Mouse (Mus musculus): ENCODE results near the gene Gm49353. TPM values are rescaled to one million over a fixed set of nuclear protein-coding genes. Genes with fewer than 3 reads are reported as not detected.

The Gm49353 gene
- polyA plus RNA-seq, 1 experiment from 2014 or later: 0.25 TPM

- Histone ChIP-seq H3K36me3 (ENCODE audit: control insufficient read depth, insufficient read depth) (no peaks in the 10 kb centered on the region), H3K27ac (ENCODE audit: low read depth, low read length) (no peak overlapping the region), H3K4me2 (replicated peaks; ENCODE audit: low read depth) (no peak overlapping the region), H3K9me3 (ENCODE audit: control insufficient read depth) (no peaks in the 10 kb centered on the region), H3K9ac (ENCODE audit: low read depth, low read length) (no peak overlapping the region), H3K27me3 (replicated peaks; ENCODE audit: control insufficient read depth, insufficient read depth, low read length) (no peaks in the 10 kb centered on the region), H3K4me3 (ENCODE audit: low read depth, low read length) (no peak overlapping the region), H3K4me1 (replicated peaks; ENCODE audit: control insufficient read depth, insufficient read depth, low read length) (no peaks in the 10 kb centered on the region)
- no peak for ATAC-seq
- TF ChIP-seq CTCF (IDR thresholded peaks at IDR 0.05; ENCODE audit: low read depth): no peak
- WGBS: 53% methylated on average over 3 of the region's 3 CpGs
Observed at GRCm38 (mm10) chr10:29208735-29209134, 10.0 kb downstream of the Gm49353 start.

GRCm38 (mm10) chr10:29211453-29211852 lies 12.7 kb downstream of the Gm49353 start, which contains the start of gene 9330159F19Rik:
Gene 9330159F19Rik, plus strand, starts transcription at chr10:29211606.
- H3K27me3 ChIP-seq (replicated peaks; ENCODE audit: control insufficient read depth, insufficient read depth, low read length): no peaks in the 10 kb centered on the region
- H3K36me3 ChIP-seq (ENCODE audit: control insufficient read depth, insufficient read depth): no peaks in the 10 kb centered on the region
- H3K9ac ChIP-seq (ENCODE audit: low read depth, low read length): no peak within 1 kb of the TSS
- H3K4me2 ChIP-seq (replicated peaks; ENCODE audit: low read depth): no peak within 1 kb of the TSS
- H3K27ac ChIP-seq (ENCODE audit: low read depth, low read length): no peak within 1 kb of the TSS
- no peak for ATAC-seq
- H3K4me1 ChIP-seq (replicated peaks; ENCODE audit: control insufficient read depth, insufficient read depth, low read length): no peaks in the 10 kb centered on the region
- TF ChIP-seq CTCF (IDR thresholded peaks at IDR 0.05; ENCODE audit: low read depth): no peak
- no peaks in the 10 kb centered on the region for H3K9me3 ChIP-seq (ENCODE audit: control insufficient read depth)
- H3K4me3 ChIP-seq (ENCODE audit: low read depth, low read length): no peak within 1 kb of the TSS
- WGBS: 8% methylated on average over 4 of the region's 4 CpGs

- no peak for ATAC-seq
- 70% methylated on average over 3 of the region's 3 CpGs for WGBS
- no peak overlapping the region for H3K27ac ChIP-seq (ENCODE audit: low read depth, low read length)
- H3K9me3 ChIP-seq (ENCODE audit: control insufficient read depth): no peaks in the 10 kb centered on the region
- H3K9ac ChIP-seq (ENCODE audit: low read depth, low read length): no peak overlapping the region
- H3K4me3 ChIP-seq (ENCODE audit: low read depth, low read length): no peak overlapping the region
- no peaks in the 10 kb centered on the region for H3K27me3 ChIP-seq (replicated peaks; ENCODE audit: control insufficient read depth, insufficient read depth, low read length)
- H3K4me2 ChIP-seq (replicated peaks; ENCODE audit: low read depth): no peak overlapping the region
- no peaks in the 10 kb centered on the region for H3K4me1 ChIP-seq (replicated peaks; ENCODE audit: control insufficient read depth, insufficient read depth, low read length)
- H3K36me3 ChIP-seq (ENCODE audit: control insufficient read depth, insufficient read depth): no peaks in the 10 kb centered on the region
- TF ChIP-seq CTCF (IDR thresholded peaks at IDR 0.05; ENCODE audit: low read depth): no peak
Observed at GRCm38 (mm10) chr10:29213534-29214100, 14.9 kb downstream of the Gm49353 start.

- Histone ChIP-seq H3K4me1 (replicated peaks; ENCODE audit: control insufficient read depth, insufficient read depth, low read length) (no peaks in the 10 kb centered on the region), H3K27ac (ENCODE audit: low read depth, low read length) (no peak overlapping the region), H3K36me3 (ENCODE audit: control insufficient read depth, insufficient read depth) (no peaks in the 10 kb centered on the region), H3K9ac (ENCODE audit: low read depth, low read length) (no peak overlapping the region), H3K4me2 (replicated peaks; ENCODE audit: low read depth) (no peak overlapping the region), H3K9me3 (ENCODE audit: control insufficient read depth) (no peaks in the 10 kb centered on the region), H3K27me3 (replicated peaks; ENCODE audit: control insufficient read depth, insufficient read depth, low read length) (no peaks in the 10 kb centered on the region), H3K4me3 (ENCODE audit: low read depth, low read length) (no peak overlapping the region)
- TF ChIP-seq CTCF (IDR thresholded peaks at IDR 0.05; ENCODE audit: low read depth): no peak
- WGBS: 92% methylated on average over 1 of the region's 1 CpGs
- no peak for ATAC-seq
Observed at GRCm38 (mm10) chr10:29216957-29217356, 18.2 kb downstream of the Gm49353 start.

- no peak overlapping the region for H3K4me2 ChIP-seq (replicated peaks; ENCODE audit: low read depth)
- H3K4me1 ChIP-seq (replicated peaks; ENCODE audit: control insufficient read depth, insufficient read depth, low read length): no peaks in the 10 kb centered on the region
- no peak overlapping the region for H3K27ac ChIP-seq (ENCODE audit: low read depth, low read length)
- no peaks in the 10 kb centered on the region for H3K27me3 ChIP-seq (replicated peaks; ENCODE audit: control insufficient read depth, insufficient read depth, low read length)
- WGBS: 76% methylated on average over 2 of the region's 2 CpGs
- H3K4me3 ChIP-seq (ENCODE audit: low read depth, low read length): no peak overlapping the region
- ATAC-seq: no peak
- no peak overlapping the region for H3K9ac ChIP-seq (ENCODE audit: low read depth, low read length)
- no peak for TF ChIP-seq CTCF (IDR thresholded peaks at IDR 0.05; ENCODE audit: low read depth)
- no peaks in the 10 kb centered on the region for H3K9me3 ChIP-seq (ENCODE audit: control insufficient read depth)
- H3K36me3 ChIP-seq (ENCODE audit: control insufficient read depth, insufficient read depth): no peaks in the 10 kb centered on the region
Observed at GRCm38 (mm10) chr10:29217451-29217850, 18.7 kb downstream of the Gm49353 start.

GRCm38 (mm10) chr10:29225329-29225728 lies 26.6 kb downstream of the Gm49353 start:
- H3K27me3 ChIP-seq (replicated peaks; ENCODE audit: control insufficient read depth, insufficient read depth, low read length): no peaks in the 10 kb centered on the region
- no peak overlapping the region for H3K4me2 ChIP-seq (replicated peaks; ENCODE audit: low read depth)
- 87% methylated on average over 4 of the region's 4 CpGs for WGBS
- ATAC-seq: no peak
- no peaks in the 10 kb centered on the region for H3K9me3 ChIP-seq (ENCODE audit: control insufficient read depth)
- H3K9ac ChIP-seq (ENCODE audit: low read depth, low read length): no peak overlapping the region
- H3K4me1 ChIP-seq (replicated peaks; ENCODE audit: control insufficient read depth, insufficient read depth, low read length): no peaks in the 10 kb centered on the region
- H3K4me3 ChIP-seq (ENCODE audit: low read depth, low read length): no peak overlapping the region
- no peaks in the 10 kb centered on the region for H3K36me3 ChIP-seq (ENCODE audit: control insufficient read depth, insufficient read depth)
- no peak for TF ChIP-seq CTCF (IDR thresholded peaks at IDR 0.05; ENCODE audit: low read depth)
- H3K27ac ChIP-seq (ENCODE audit: low read depth, low read length): no peak overlapping the region

GRCm38 (mm10) chr10:29231208-29231607 lies 32.5 kb downstream of the Gm49353 start:
- H3K4me1 ChIP-seq (replicated peaks; ENCODE audit: control insufficient read depth, insufficient read depth, low read length): no peaks in the 10 kb centered on the region
- no peak overlapping the region for H3K4me3 ChIP-seq (ENCODE audit: low read depth, low read length)
- H3K9me3 ChIP-seq (ENCODE audit: control insufficient read depth): no peaks in the 10 kb centered on the region
- no peaks in the 10 kb centered on the region for H3K27me3 ChIP-seq (replicated peaks; ENCODE audit: control insufficient read depth, insufficient read depth, low read length)
- no peak for TF ChIP-seq CTCF (IDR thresholded peaks at IDR 0.05; ENCODE audit: low read depth)
- no peak overlapping the region for H3K27ac ChIP-seq (ENCODE audit: low read depth, low read length)
- WGBS: 75% methylated on average over 2 of the region's 2 CpGs
- H3K9ac ChIP-seq (ENCODE audit: low read depth, low read length): no peak overlapping the region
- H3K36me3 ChIP-seq (ENCODE audit: control insufficient read depth, insufficient read depth): no peaks in the 10 kb centered on the region
- ATAC-seq: no peak
- no peak overlapping the region for H3K4me2 ChIP-seq (replicated peaks; ENCODE audit: low read depth)

Other genes with a start within 250 kb of the Gm49353 start
- 0.16 TPM in 1 of 2 replicates, not detected in the other for gene 2310057J18Rik, start 212.7 kb upstream of the Gm49353 start, polyA plus RNA-seq (2015; fragmentation: Nextera tagmentation; extraction: Ambion mirVana)
- gene Soga3, start 55.1 kb upstream of the Gm49353 start, polyA plus RNA-seq (2015; fragmentation: Nextera tagmentation; extraction: Ambion mirVana): 2.2 and 2.7 TPM in 2 replicates
- gene 9330159F19Rik, start 12.7 kb downstream of the Gm49353 start, polyA plus RNA-seq (2015; fragmentation: Nextera tagmentation; extraction: Ambion mirVana): 0.46 and 0.59 TPM in 2 replicates
- 20.3 and 23.5 TPM in 2 replicates for gene Echdc1, start 114.2 kb downstream of the Gm49353 start, polyA plus RNA-seq (2015; fragmentation: Nextera tagmentation; extraction: Ambion mirVana)
- gene Rnf146, start 163.5 kb downstream of the Gm49353 start, polyA plus RNA-seq (2015; fragmentation: Nextera tagmentation; extraction: Ambion mirVana): 25.1 and 25.9 TPM in 2 replicates